In the genomic region with DNA sequence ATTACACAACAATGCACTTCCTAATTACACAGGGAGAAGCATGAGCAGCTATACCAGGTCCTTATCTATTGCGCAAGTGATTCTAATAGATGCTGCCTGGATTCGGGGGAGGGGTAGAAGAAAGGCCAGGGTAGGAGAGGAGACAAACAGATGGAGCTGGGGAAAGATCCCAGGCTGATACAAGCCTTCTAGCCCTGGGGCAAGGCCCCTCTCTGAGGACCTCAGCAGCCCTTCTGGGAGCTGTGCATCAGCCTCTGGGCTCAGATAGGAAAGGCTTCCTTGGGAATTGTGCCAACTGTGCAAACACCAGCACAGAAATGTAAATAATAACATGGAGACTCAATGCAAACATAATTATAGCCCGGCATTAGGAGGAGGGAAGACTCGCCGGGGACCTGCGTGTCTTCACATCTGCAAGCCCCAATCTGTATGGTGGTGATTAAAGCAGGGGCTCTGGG, we compare ENCODE assay signal across 14 mouse cellular contexts.
DNase-seq lines count a peak whose midpoint lies in the region; ATAC-seq and TF ChIP-seq lines count a peak whose summit lies in the region.
"Had no signal": no experiment of that assay in that cellular context is flagged by ENCODE, and none has a peak within 500 bp of the region (broad histone marks: within the 10 kb centered on the region; RNA-seq: fewer than 3 reads in every experiment).

No protein-coding gene starts in this region.

- H3K9ac ChIP-seq in lung, embryonic 15.5 days, result no peak overlapping the region
- H3K9ac ChIP-seq in hindbrain, embryonic 13.5 days, result no peak overlapping the region
- H3K9ac ChIP-seq in neural tube, embryonic 12.5 days, result no peak overlapping the region
- H3K9ac ChIP-seq: liver, embryonic 15.5 days had no signal

- TF ChIP-seq CTCF in lung, adult 2 months (IDR thresholded peaks at IDR 0.05; ENCODE audit: insufficient read depth, low read length), result no peak

- no peak overlapping the region for H3K4me3 ChIP-seq in lung, embryonic 15.5 days
- H3K4me3 ChIP-seq in lung, adult 2 months (replicated peaks; ENCODE audit: extremely low read depth, low read depth, low read length), result no peak overlapping the region
- no peak overlapping the region for H3K4me3 ChIP-seq in embryonic facial prominence, embryonic 10.5 days
- H3K4me3 ChIP-seq in hindbrain, embryonic 13.5 days, result no peak overlapping the region
- no peak overlapping the region for H3K4me3 ChIP-seq in neural tube, embryonic 12.5 days
- H3K4me3 ChIP-seq: liver, embryonic 15.5 days had no signal

- H3K36me3 ChIP-seq in lung, embryonic 15.5 days, result no peaks in the 10 kb centered on the region
- H3K36me3 ChIP-seq in embryonic facial prominence, embryonic 10.5 days (replicated peaks), result no peaks in the 10 kb centered on the region
- H3K36me3 ChIP-seq in hindbrain, embryonic 13.5 days, result no peaks in the 10 kb centered on the region
- no peaks in the 10 kb centered on the region for H3K36me3 ChIP-seq in neural tube, embryonic 12.5 days
- H3K36me3 ChIP-seq: liver, embryonic 15.5 days had no signal

- no peak overlapping the region for H3K27ac ChIP-seq in lung, embryonic 15.5 days
- H3K27ac ChIP-seq in embryonic facial prominence, embryonic 10.5 days (replicated peaks), result no peak overlapping the region; the same call in 1 of the 2 replicates
- peak overlapping the region; percentile 82 for H3K27ac ChIP-seq in hindbrain, embryonic 13.5 days
- no peak overlapping the region for H3K27ac ChIP-seq in neural tube, embryonic 12.5 days
- H3K27ac ChIP-seq: liver, embryonic 15.5 days had no signal

- no peak overlapping the region for H3K4me2 ChIP-seq in lung, embryonic 15.5 days
- H3K4me2 ChIP-seq in hindbrain, embryonic 13.5 days, result no peak overlapping the region
- no peak overlapping the region for H3K4me2 ChIP-seq in neural tube, embryonic 12.5 days (replicated peaks)
- H3K4me2 ChIP-seq: liver, embryonic 15.5 days had no signal

- H3K27me3 ChIP-seq in lung, embryonic 15.5 days, result 0 out of 2 replicates have a peak, but pooled peaks cover 2% of the 10 kb centered on the region
- peaks cover 5% of the 10 kb centered on the region; the same call in 1 of the 2 replicates for H3K27me3 ChIP-seq in embryonic facial prominence, embryonic 10.5 days (replicated peaks; ENCODE audit: low read depth, poor library complexity, severe bottlenecking)
- H3K27me3 ChIP-seq in hindbrain, embryonic 13.5 days, result 0 out of 2 replicates have a peak, but pooled peaks cover 3% of the 10 kb centered on the region
- no peaks in the 10 kb centered on the region for H3K27me3 ChIP-seq in neural tube, embryonic 12.5 days (replicated peaks)
- H3K27me3 ChIP-seq: liver, embryonic 15.5 days had no signal

- no peaks in the 10 kb centered on the region for H3K9me3 ChIP-seq in lung, embryonic 15.5 days
- H3K9me3 ChIP-seq in embryonic facial prominence, embryonic 10.5 days, result 0 out of 2 replicates have a peak, but pooled peaks cover 5% of the 10 kb centered on the region
- H3K9me3 ChIP-seq in hindbrain, embryonic 13.5 days, result no peaks in the 10 kb centered on the region
- H3K9me3 ChIP-seq in neural tube, embryonic 12.5 days, result no peaks in the 10 kb centered on the region
- H3K9me3 ChIP-seq: liver, embryonic 15.5 days had no signal

- DNase-seq in lung, adult 2 months, result no peak
- DNase-seq in embryonic facial prominence, embryonic 10.5 days (ENCODE audit: low spot score), result peak; percentile 24
- no peak for DNase-seq in thymus, postnatal 4 days
- no peak for DNase-seq in heart, adult 8-10 months (ENCODE audit: low spot score)
- DNase-seq in urinary bladder, adult 18-20 months (ENCODE audit: low spot score in 2 of 2), result no peak
- DNase-seq: gastrocnemius, postnatal 36 days; kidney, adult 2 months; left cerebral cortex, postnatal 4 days; thymus, postnatal 36 days had no signal

- peak; percentile 77 for ATAC-seq in lung, embryonic 15.5 days (ENCODE audit: borderline replicate concordance, extremely low read depth, low FRiP score, low TSS enrichment)
- peak; percentile 75 for ATAC-seq in hindbrain, embryonic 13.5 days (ENCODE audit: low FRiP score)
- peak; percentile 75 for ATAC-seq in neural tube, embryonic 12.5 days (ENCODE audit: low FRiP score, low read depth)
- ATAC-seq: activated CD4-positive, CD25-positive, alpha-beta regulatory T cell, adult 4 months had no signal

- TF ChIP-seq POLR2A in lung, adult 2 months (IDR thresholded peaks at IDR 0.05; ENCODE audit: borderline replicate concordance, extremely low read depth, low read depth, low read length), result no peak

- WGBS in lung, embryonic 15.5 days, result 23% methylated on average over 6 of the region's 6 CpGs
- WGBS in lung, adult 2 months, result 44% methylated on average over 6 of the region's 6 CpGs
- WGBS in embryonic facial prominence, embryonic 10.5 days, result 49% methylated on average over 6 of the region's 6 CpGs
- 31% methylated on average over 6 of the region's 6 CpGs for WGBS in hindbrain, embryonic 13.5 days
- WGBS in neural tube, embryonic 12.5 days, result 44% methylated on average over 6 of the region's 6 CpGs

- peaks cover 22% of the 10 kb centered on the region for H3K4me1 ChIP-seq in lung, embryonic 15.5 days
- no peaks in the 10 kb centered on the region for H3K4me1 ChIP-seq in lung, adult 2 months (ENCODE audit: control insufficient read depth, insufficient read depth, low read length)
- H3K4me1 ChIP-seq in embryonic facial prominence, embryonic 10.5 days, result peaks cover 31% of the 10 kb centered on the region
- H3K4me1 ChIP-seq in hindbrain, embryonic 13.5 days (replicated peaks), result peaks cover 33% of the 10 kb centered on the region
- H3K4me1 ChIP-seq in neural tube, embryonic 12.5 days, result peaks cover 15% of the 10 kb centered on the region
- H3K4me1 ChIP-seq: liver, embryonic 15.5 days had no signal
